Mouse (Mus musculus): ENCODE data around the gene Ssbp4.

- TF ChIP-seq CTCF (conservative IDR thresholded peaks at IDR 0.05; ENCODE audit: low read length) (no peak), NANOG (IDR thresholded peaks at IDR 0.05; ENCODE audit: borderline replicate concordance, low read length) (no peak)
Observed at GRCm38 (mm10) chr8:70607603-70607897, 1.1 kb downstream of the Ssbp4 start.

Data from E14TG2a.4 (cell line).